Mouse (Mus musculus): ENCODE data around the gene Cntrob. TPM values are rescaled to one million over a fixed set of nuclear protein-coding genes. Genes with fewer than 3 reads are reported as not detected.

Cntrob gene
- polyA plus RNA-seq (2012), result 3.4 and 4.9 TPM in 2 replicates

GRCm38 (mm10) chr11:69323667-69324111, at the start of gene Cntrob, which contains the start of gene Trappc1:
Cntrob (minus strand) TSS chr11:69323775.
Trappc1 (plus strand) TSS chr11:69323980.
- Histone ChIP-seq H3K36me3 (ENCODE audit: control insufficient read depth) (peaks cover 32% of the 10 kb centered on the region), H3K27me3 (ENCODE audit: control insufficient read depth) (peaks cover 27% of the 10 kb centered on the region), H3K4me3 (replicated peaks) (peak within 1 kb of the TSS; percentile 77), H3K4me1 (ENCODE audit: control insufficient read depth) (peaks cover 51% of the 10 kb centered on the region), H3K9me3 (ENCODE audit: control insufficient read depth, low read length) (no peaks in the 10 kb centered on the region)
- no peak for TF ChIP-seq GATA1 (IDR thresholded peaks at IDR 0.05; ENCODE audit: low read length)
- no peak for TF ChIP-seq TAL1 (IDR thresholded peaks at IDR 0.05; ENCODE audit: low read length)

- H3K4me1 ChIP-seq (ENCODE audit: control insufficient read depth), result peaks cover 70% of the 10 kb centered on the region
- H3K4me3 ChIP-seq (replicated peaks), result peak overlapping the region; percentile 59
- peaks cover 5% of the 10 kb centered on the region; the same call in 1 of the 2 replicates for H3K36me3 ChIP-seq (ENCODE audit: control insufficient read depth)
- H3K27me3 ChIP-seq (ENCODE audit: control insufficient read depth), result peaks cover 47% of the 10 kb centered on the region
- peaks cover 6% of the 10 kb centered on the region; the same call in 1 of the 2 replicates for H3K9me3 ChIP-seq (ENCODE audit: control insufficient read depth, low read length)
- TF ChIP-seq TAL1 (IDR thresholded peaks at IDR 0.05; ENCODE audit: low read length) (no peak), GATA1 (IDR thresholded peaks at IDR 0.05; ENCODE audit: low read length) (no peak)
These were observed 49.2 kb upstream of the Cntrob start for GRCm38 (mm10) chr11:69372780-69373170.

- TF ChIP-seq TAL1 (IDR thresholded peaks at IDR 0.05; ENCODE audit: low read length) (no peak), GATA1 (IDR thresholded peaks at IDR 0.05; ENCODE audit: low read length) (no peak)
- Histone ChIP-seq H3K4me1 (ENCODE audit: control insufficient read depth) (peaks cover 71% of the 10 kb centered on the region), H3K4me3 (replicated peaks) (peak overlapping the region; percentile 59), H3K27me3 (ENCODE audit: control insufficient read depth) (peaks cover 52% of the 10 kb centered on the region), H3K9me3 (ENCODE audit: control insufficient read depth, low read length) (peaks cover 7% of the 10 kb centered on the region; the same call in 1 of the 2 replicates), H3K36me3 (ENCODE audit: control insufficient read depth) (peaks cover 5% of the 10 kb centered on the region; the same call in 1 of the 2 replicates)
These were observed 48.6 kb upstream of the Cntrob start for GRCm38 (mm10) chr11:69372056-69372779.

- TF ChIP-seq GATA1 (IDR thresholded peaks at IDR 0.05; ENCODE audit: low read length) (no peak), TAL1 (IDR thresholded peaks at IDR 0.05; ENCODE audit: low read length) (no peak)
- Histone ChIP-seq H3K36me3 (ENCODE audit: control insufficient read depth) (peaks cover 5% of the 10 kb centered on the region; the same call in 1 of the 2 replicates), H3K9me3 (ENCODE audit: control insufficient read depth, low read length) (peaks cover 7% of the 10 kb centered on the region; the same call in 1 of the 2 replicates), H3K4me1 (ENCODE audit: control insufficient read depth) (peaks cover 74% of the 10 kb centered on the region), H3K27me3 (ENCODE audit: control insufficient read depth) (peaks cover 59% of the 10 kb centered on the region), H3K4me3 (replicated peaks) (no peak overlapping the region)
These were observed 48.0 kb upstream of the Cntrob start for GRCm38 (mm10) chr11:69371601-69372000.

GRCm38 (mm10) chr11:69370817-69371215, 47.2 kb upstream of the Cntrob start:
- TF ChIP-seq TAL1 (IDR thresholded peaks at IDR 0.05; ENCODE audit: low read length), result no peak
- TF ChIP-seq GATA1 (IDR thresholded peaks at IDR 0.05; ENCODE audit: low read length), result no peak
- H3K27me3 ChIP-seq (ENCODE audit: control insufficient read depth), result peaks cover 67% of the 10 kb centered on the region
- H3K36me3 ChIP-seq (ENCODE audit: control insufficient read depth), result peaks cover 5% of the 10 kb centered on the region; the same call in 1 of the 2 replicates
- peaks cover 76% of the 10 kb centered on the region for H3K4me1 ChIP-seq (ENCODE audit: control insufficient read depth)
- H3K4me3 ChIP-seq (replicated peaks), result no peak overlapping the region
- H3K9me3 ChIP-seq (ENCODE audit: control insufficient read depth, low read length), result peaks cover 7% of the 10 kb centered on the region; the same call in 1 of the 2 replicates

GRCm38 (mm10) chr11:69369990-69370816, 46.6 kb upstream of the Cntrob start:
- Histone ChIP-seq H3K4me3 (replicated peaks) (no peak overlapping the region), H3K36me3 (ENCODE audit: control insufficient read depth) (peaks cover 2% of the 10 kb centered on the region; the same call in 1 of the 2 replicates), H3K9me3 (ENCODE audit: control insufficient read depth, low read length) (peaks cover 7% of the 10 kb centered on the region; the same call in 1 of the 2 replicates), H3K27me3 (ENCODE audit: control insufficient read depth) (peaks cover 73% of the 10 kb centered on the region), H3K4me1 (ENCODE audit: control insufficient read depth) (peaks cover 76% of the 10 kb centered on the region)
- no peak for TF ChIP-seq TAL1 (IDR thresholded peaks at IDR 0.05; ENCODE audit: low read length)
- no peak for TF ChIP-seq GATA1 (IDR thresholded peaks at IDR 0.05; ENCODE audit: low read length)

- Histone ChIP-seq H3K4me1 (ENCODE audit: control insufficient read depth) (peaks cover 76% of the 10 kb centered on the region), H3K27me3 (ENCODE audit: control insufficient read depth) (peaks cover 81% of the 10 kb centered on the region), H3K36me3 (ENCODE audit: control insufficient read depth) (peaks cover 2% of the 10 kb centered on the region; the same call in 1 of the 2 replicates)
These were observed 45.8 kb upstream of the Cntrob start, which contains the start of gene Chd3 for GRCm38 (mm10) chr11:69369215-69369989. Chd3 (minus strand) TSS chr11:69369406.

More at GRCm38 (mm10) chr11:69369215-69369989, 45.8 kb upstream of the Cntrob start, which contains the start of gene Chd3:
- TF ChIP-seq TAL1 (IDR thresholded peaks at IDR 0.05; ENCODE audit: low read length) (no peak), GATA1 (IDR thresholded peaks at IDR 0.05; ENCODE audit: low read length) (no peak)
- peaks cover 7% of the 10 kb centered on the region; the same call in 1 of the 2 replicates for H3K9me3 ChIP-seq (ENCODE audit: control insufficient read depth, low read length)
- H3K4me3 ChIP-seq (replicated peaks), result peak within 1 kb of the TSS; percentile 67

All from erythroblast, embryonic 14.5 days (primary cell).